Mouse (Mus musculus): ENCODE results near the gene Foxs1. TPM values are rescaled to one million over a fixed set of nuclear protein-coding genes. Genes with fewer than 3 reads are reported as not detected.

The Foxs1 gene
- total and polyA plus RNA-seq, 2 experiments from 2014 or later = 2.8 to 5.0 TPM

DNA sequence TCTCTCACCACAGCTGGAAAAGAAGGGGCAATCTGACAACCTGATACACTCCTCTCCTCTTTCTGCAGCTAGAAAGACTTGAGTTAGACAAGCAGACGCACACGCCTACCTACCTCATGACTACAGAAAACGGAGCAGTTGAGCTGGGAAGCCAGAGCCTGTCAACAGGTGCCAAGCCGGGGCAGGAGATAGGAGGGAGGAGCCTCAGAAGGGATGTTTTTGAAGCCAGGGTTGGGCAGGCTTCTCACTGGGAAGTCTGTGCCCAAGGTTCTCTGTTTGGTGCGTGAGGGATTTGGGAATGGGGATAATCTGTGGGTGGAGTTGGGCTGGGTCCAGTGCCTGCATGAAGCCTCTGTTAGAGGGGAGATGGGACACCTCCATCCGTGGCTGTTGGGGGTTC, 21.6 kb downstream of the Foxs1 start:
- no peak for DNase-seq (ENCODE audit: low spot score)
- TF ChIP-seq CTCF (IDR thresholded peaks at IDR 0.05; ENCODE audit: low read depth) = no peak
- no peak for ATAC-seq
- no peak overlapping the region for H3K9ac ChIP-seq (replicated peaks; ENCODE audit: low read length)
- H3K4me1 ChIP-seq (ENCODE audit: insufficient read depth, low read length) = peaks cover 2% of the 10 kb centered on the region; the same call in 1 of the 2 replicates
- no peak overlapping the region for H3K4me2 ChIP-seq (ENCODE audit: low read depth, low read length)
- H3K36me3 ChIP-seq (ENCODE audit: insufficient read depth, low read length) = no peaks in the 10 kb centered on the region
- 29% methylated on average over 6 of the region's 6 CpGs for WGBS
- no peak overlapping the region for H3K27ac ChIP-seq
- no peaks in the 10 kb centered on the region for H3K9me3 ChIP-seq (ENCODE audit: low read length)
- no peak overlapping the region for H3K4me3 ChIP-seq (ENCODE audit: low read length)
- peaks cover 8% of the 10 kb centered on the region; the same call in 1 of the 2 replicates for H3K27me3 ChIP-seq (ENCODE audit: insufficient read depth, low read length)

DNA sequence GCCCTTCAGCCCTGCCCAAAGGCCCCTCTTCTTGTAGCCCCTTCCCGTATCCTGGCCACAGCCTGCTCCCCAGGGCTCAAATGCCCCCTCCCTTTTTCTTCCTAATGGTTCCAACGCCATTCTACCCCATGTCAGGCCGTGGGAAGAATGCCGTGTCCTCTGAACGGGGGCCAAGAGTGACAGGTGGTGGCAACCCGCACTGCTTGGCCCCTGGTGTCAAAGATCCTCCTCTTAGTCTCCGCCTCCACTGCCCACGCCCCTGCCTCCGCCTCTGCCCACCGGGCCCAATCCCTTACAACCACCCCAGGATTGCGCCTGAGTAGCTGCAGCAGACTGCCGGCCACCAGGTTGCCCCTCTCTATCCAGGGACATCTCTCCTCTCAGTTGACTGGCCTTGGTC, 22.0 kb downstream of the Foxs1 start, which contains the start of gene Mylk2:
Mylk2 (plus strand) TSS at position 322 of the 400 bp plus-strand sequence.
- Histone ChIP-seq H3K27ac (no peak within 1 kb of the TSS), H3K36me3 (ENCODE audit: insufficient read depth, low read length) (no peaks in the 10 kb centered on the region), H3K9ac (replicated peaks; ENCODE audit: low read length) (no peak within 1 kb of the TSS), H3K4me3 (ENCODE audit: low read length) (no peak within 1 kb of the TSS), H3K4me1 (ENCODE audit: insufficient read depth, low read length) (peaks cover 5% of the 10 kb centered on the region; the same call in 1 of the 2 replicates), H3K9me3 (ENCODE audit: low read length) (no peaks in the 10 kb centered on the region), H3K27me3 (ENCODE audit: insufficient read depth, low read length) (peaks cover 8% of the 10 kb centered on the region; the same call in 1 of the 2 replicates), H3K4me2 (ENCODE audit: low read depth, low read length) (no peak within 1 kb of the TSS)
- WGBS = 20% methylated on average over 12 of the region's 12 CpGs
- ATAC-seq (no peak), DNase-seq (ENCODE audit: low spot score) (no peak)
- no peak for TF ChIP-seq CTCF (IDR thresholded peaks at IDR 0.05; ENCODE audit: low read depth)

- WGBS = 81% methylated on average over 6 of the region's 6 CpGs
Observed at GRCm38 (mm10) chr2:152909848-152910247, 23.2 kb downstream of the Foxs1 start.

GRCm38 (mm10) chr2:152907114-152907943, 25.7 kb downstream of the Foxs1 start:
- no peaks in the 10 kb centered on the region for H3K36me3 ChIP-seq (ENCODE audit: insufficient read depth, low read length)
- no peaks in the 10 kb centered on the region for H3K9me3 ChIP-seq (ENCODE audit: low read length)
- TF ChIP-seq CTCF (IDR thresholded peaks at IDR 0.05; ENCODE audit: low read depth) = no peak
- peaks cover 5% of the 10 kb centered on the region; the same call in 1 of the 2 replicates for H3K4me1 ChIP-seq (ENCODE audit: insufficient read depth, low read length)
- DNase-seq (ENCODE audit: low spot score) = no peak
- 40% methylated on average over 14 of the region's 14 CpGs for WGBS
- no peak overlapping the region for H3K4me2 ChIP-seq (ENCODE audit: low read depth, low read length)
- H3K4me3 ChIP-seq (ENCODE audit: low read length) = no peak overlapping the region
- no peak for ATAC-seq
- 0 out of 2 replicates have a peak, but pooled peaks cover 4% of the 10 kb centered on the region for H3K27me3 ChIP-seq (ENCODE audit: insufficient read depth, low read length)
- H3K9ac ChIP-seq (replicated peaks; ENCODE audit: low read length) = no peak overlapping the region
- no peak overlapping the region for H3K27ac ChIP-seq

More at GRCm38 (mm10) chr2:152909848-152910247, 23.2 kb downstream of the Foxs1 start:
- Histone ChIP-seq H3K9ac (replicated peaks; ENCODE audit: low read length) (no peak overlapping the region), H3K27me3 (ENCODE audit: insufficient read depth, low read length) (peaks cover 8% of the 10 kb centered on the region; the same call in 1 of the 2 replicates), H3K4me2 (ENCODE audit: low read depth, low read length) (no peak overlapping the region), H3K4me1 (ENCODE audit: insufficient read depth, low read length) (peaks cover 5% of the 10 kb centered on the region; the same call in 1 of the 2 replicates), H3K27ac (no peak overlapping the region), H3K36me3 (ENCODE audit: insufficient read depth, low read length) (no peaks in the 10 kb centered on the region), H3K9me3 (ENCODE audit: low read length) (no peaks in the 10 kb centered on the region), H3K4me3 (ENCODE audit: low read length) (no peak overlapping the region)
- no peak for ATAC-seq
- TF ChIP-seq CTCF (IDR thresholded peaks at IDR 0.05; ENCODE audit: low read depth) = no peak
- DNase-seq (ENCODE audit: low spot score) = no peak

GRCm38 (mm10) chr2:152906274-152907037, 26.6 kb downstream of the Foxs1 start:
- H3K27me3 ChIP-seq (ENCODE audit: insufficient read depth, low read length) = 0 out of 2 replicates have a peak, but pooled peaks cover 2% of the 10 kb centered on the region
- H3K4me2 ChIP-seq (ENCODE audit: low read depth, low read length) = no peak overlapping the region
- WGBS = 56% methylated on average over 9 of the region's 9 CpGs
- H3K9ac ChIP-seq (replicated peaks; ENCODE audit: low read length) = no peak overlapping the region
- H3K27ac ChIP-seq = no peak overlapping the region
- no peak for TF ChIP-seq CTCF (IDR thresholded peaks at IDR 0.05; ENCODE audit: low read depth)
- H3K4me3 ChIP-seq (ENCODE audit: low read length) = no peak overlapping the region
- ATAC-seq (no peak), DNase-seq (ENCODE audit: low spot score) (no peak)
- H3K36me3 ChIP-seq (ENCODE audit: insufficient read depth, low read length) = no peaks in the 10 kb centered on the region
- peaks cover 5% of the 10 kb centered on the region; the same call in 1 of the 2 replicates for H3K4me1 ChIP-seq (ENCODE audit: insufficient read depth, low read length)
- no peaks in the 10 kb centered on the region for H3K9me3 ChIP-seq (ENCODE audit: low read length)

DNA sequence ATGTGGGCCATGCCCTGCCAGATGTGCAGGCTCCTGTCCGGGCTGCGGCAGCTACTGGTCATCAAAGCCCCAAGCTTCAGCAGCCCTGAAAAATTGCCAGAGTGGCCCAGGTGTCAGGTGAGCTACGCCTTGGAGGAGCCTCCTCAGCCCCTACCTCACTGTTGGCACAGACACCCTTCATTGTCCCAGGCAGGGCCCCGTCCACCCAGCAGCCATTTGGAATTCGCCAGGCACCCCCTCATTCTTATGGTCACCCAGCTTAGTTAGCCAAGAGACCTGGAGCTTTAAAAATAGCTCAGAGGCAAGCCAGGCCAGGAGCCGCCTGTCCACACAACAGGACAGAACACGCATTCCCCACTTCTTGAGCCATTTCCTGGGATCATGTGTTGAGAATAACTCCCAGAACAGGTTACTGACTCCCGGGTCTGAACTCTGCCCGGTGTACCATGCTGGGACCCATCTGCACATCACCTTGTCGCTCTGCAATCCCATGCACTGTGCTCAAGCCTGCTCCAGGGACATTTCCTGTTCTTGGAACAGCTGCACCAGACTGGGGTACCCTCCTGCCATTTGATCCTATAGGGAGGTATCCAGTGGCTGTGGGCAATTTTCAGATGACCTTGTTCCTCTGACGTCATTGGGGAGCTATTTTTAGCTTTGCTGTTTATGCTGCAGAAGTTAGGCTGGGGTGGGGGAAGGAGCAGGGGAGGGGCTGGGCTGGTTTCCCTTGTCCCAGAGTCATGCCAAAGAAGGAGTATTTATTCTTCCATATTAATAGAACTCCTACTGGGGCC, 27.8 kb downstream of the Foxs1 start:
- no peak for DNase-seq (ENCODE audit: low spot score)
- H3K4me3 ChIP-seq (ENCODE audit: low read length) = no peak overlapping the region
- H3K4me1 ChIP-seq (ENCODE audit: insufficient read depth, low read length) = peaks cover 5% of the 10 kb centered on the region; the same call in 1 of the 2 replicates
- H3K9me3 ChIP-seq (ENCODE audit: low read length) = no peaks in the 10 kb centered on the region
- WGBS = 69% methylated on average over 11 of the region's 11 CpGs
- H3K4me2 ChIP-seq (ENCODE audit: low read depth, low read length) = no peak overlapping the region
- H3K36me3 ChIP-seq (ENCODE audit: insufficient read depth, low read length) = no peaks in the 10 kb centered on the region
- no peaks in the 10 kb centered on the region for H3K27me3 ChIP-seq (ENCODE audit: insufficient read depth, low read length)
- no peak overlapping the region for H3K27ac ChIP-seq
- TF ChIP-seq CTCF (IDR thresholded peaks at IDR 0.05; ENCODE audit: low read depth) = no peak
- no peak overlapping the region for H3K9ac ChIP-seq (replicated peaks; ENCODE audit: low read length)
- no peak for ATAC-seq
